Mouse (Mus musculus): Measurements from ENCODE around the gene Gjc1.

Gjc1 gene

GRCm38 (mm10) chr11:102772771-102773700, 46.5 kb downstream of the Gjc1 start:
- no peak for DNase-seq (ENCODE audit: low spot score in 2 of 2)

GRCm38 (mm10) chr11:102771916-102772714, 47.4 kb downstream of the Gjc1 start:
- DNase-seq (ENCODE audit: low spot score in 2 of 2): no peak

GRCm38 (mm10) chr11:102770662-102771435, 48.7 kb downstream of the Gjc1 start:
- DNase-seq (ENCODE audit: low spot score in 2 of 2): no peak

- no peak for DNase-seq (ENCODE audit: low spot score in 2 of 2)
These were observed 49.4 kb downstream of the Gjc1 start for GRCm38 (mm10) chr11:102769993-102770661.

GRCm38 (mm10) chr11:102769141-102769540, 50.4 kb downstream of the Gjc1 start:
- DNase-seq (ENCODE audit: low spot score in 2 of 2): no peak

- DNase-seq (ENCODE audit: low spot score in 2 of 2): no peak
These were observed 52.3 kb downstream of the Gjc1 start for GRCm38 (mm10) chr11:102767055-102767670.

- DNase-seq (ENCODE audit: low spot score in 2 of 2): no peak
These were observed 54.1 kb downstream of the Gjc1 start for GRCm38 (mm10) chr11:102765416-102765815.

- no peak for DNase-seq (ENCODE audit: low spot score in 2 of 2)
These were observed 56.3 kb downstream of the Gjc1 start for GRCm38 (mm10) chr11:102763009-102763767.

- no peak for DNase-seq (ENCODE audit: low spot score in 2 of 2)
These were observed 57.3 kb downstream of the Gjc1 start for GRCm38 (mm10) chr11:102762248-102762647.

- DNase-seq (ENCODE audit: low spot score in 2 of 2): no peak
These were observed 57.9 kb downstream of the Gjc1 start, which contains the start of gene Adam11 for GRCm38 (mm10) chr11:102761309-102762210. Adam11 (plus strand) TSS chr11:102761439.

GRCm38 (mm10) chr11:102760805-102761308, 58.6 kb downstream of the Gjc1 start:
- no peak for DNase-seq (ENCODE audit: low spot score in 2 of 2)

GRCm38 (mm10) chr11:102758977-102759376, 60.5 kb downstream of the Gjc1 start:
- no peak for DNase-seq (ENCODE audit: low spot score in 2 of 2)

- DNase-seq (ENCODE audit: low spot score in 2 of 2): no peak
These were observed 64.1 kb downstream of the Gjc1 start for GRCm38 (mm10) chr11:102755391-102755790.

- no peak for DNase-seq (ENCODE audit: low spot score in 2 of 2)
These were observed 65.1 kb downstream of the Gjc1 start for GRCm38 (mm10) chr11:102754416-102754815.

- no peak for DNase-seq (ENCODE audit: low spot score in 2 of 2)
These were observed 65.7 kb downstream of the Gjc1 start for GRCm38 (mm10) chr11:102753591-102754324.

- DNase-seq (ENCODE audit: low spot score in 2 of 2): no peak
These were observed 66.5 kb downstream of the Gjc1 start for GRCm38 (mm10) chr11:102752896-102753590.

- no peak for DNase-seq (ENCODE audit: low spot score in 2 of 2)
These were observed 69.8 kb downstream of the Gjc1 start for GRCm38 (mm10) chr11:102749712-102750111.
